Mouse (Mus musculus) kidney, adult 2 months (tissue): ENCODE data around the gene Gpd1.

Experiments used
- CTCF ChIP-seq: fragments of 200-500 bp; conservative IDR thresholded peaks from 2 replicates; pipeline ENCODE4 v1.5.1; 2011; ENCODE audit warnings: low read depth, mild to moderate bottlenecking, control low read depth, low read length, moderate library complexity, mixed read lengths; ENCODE audit not compliant: insufficient read depth, insufficient read length
- POLR2A ChIP-seq: fragments of 200-500 bp; IDR thresholded peaks from one replicate; pipeline ENCODE4 v1.6.1; 2011; ENCODE audit warnings: low read depth, low read length, control low read depth

DNA sequence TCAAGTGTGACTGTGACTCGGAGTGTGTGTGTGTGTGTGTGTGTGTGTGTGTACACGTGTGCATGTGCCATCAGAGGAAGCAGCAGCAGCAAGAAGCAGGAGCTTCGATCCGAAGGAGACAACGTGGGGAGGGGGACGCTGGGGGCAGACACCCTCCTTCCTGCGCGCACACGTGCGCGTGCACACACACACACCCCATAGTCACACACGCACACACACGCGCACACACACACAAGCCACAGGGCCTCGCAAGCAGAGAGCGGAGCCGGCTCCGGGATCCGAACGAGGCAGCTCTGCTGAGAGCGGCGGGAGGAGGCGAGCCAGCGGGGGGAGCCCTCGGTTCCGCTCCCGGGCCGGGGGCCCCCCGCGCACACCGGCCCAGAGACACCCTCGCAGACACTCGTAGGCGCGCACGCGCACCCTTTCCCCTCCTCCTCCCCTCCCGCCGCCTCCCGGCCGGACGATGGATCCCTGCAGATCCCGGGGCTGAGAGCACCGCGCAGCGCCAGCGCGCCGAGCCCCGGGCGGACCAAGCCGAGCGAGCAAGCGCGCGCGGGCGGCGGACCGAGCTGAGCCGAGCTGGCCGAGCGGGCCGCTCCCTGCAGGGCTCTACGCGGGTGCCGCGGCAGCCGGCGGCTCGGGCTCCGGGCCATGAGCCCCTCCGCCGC is 47.0 kb upstream of the Gpd1 start, which contains the start of gene Asic1:
- TF ChIP-seq CTCF (no peak), POLR2A (no peak)
